Mouse (Mus musculus): ENCODE data around the gene Exoc3l4. TPM values are rescaled to one million over a fixed set of nuclear protein-coding genes. Genes with fewer than 3 reads are reported as not detected.

Exoc3l4 gene
- polyA plus RNA-seq, 1 experiment from 2014 or later = 25.9 TPM

GRCm38 (mm10) chr12:111375559-111375958, 41.3 kb upstream of the Exoc3l4 start:
- ATAC-seq (replicated peaks; ENCODE audit: low FRiP score, low read depth) (no peak), DNase-seq (ENCODE audit: low spot score) (no peak)
- Histone ChIP-seq H3K27me3 (ENCODE audit: insufficient read depth, low read length) (no peaks in the 10 kb centered on the region), H3K9me3 (replicated peaks; ENCODE audit: low read length) (no peaks in the 10 kb centered on the region), H3K4me3 (replicated peaks; ENCODE audit: low read depth, low read length) (peak overlapping the region; percentile 89), H3K27ac (peak overlapping the region; percentile 69), H3K36me3 (ENCODE audit: insufficient read depth, low read length) (no peaks in the 10 kb centered on the region), H3K4me1 (replicated peaks; ENCODE audit: insufficient read depth, low read length) (peaks cover 13% of the 10 kb centered on the region; the same call in 1 of the 2 replicates), H3K9ac (ENCODE audit: low read depth, low read length) (peak overlapping the region; percentile 90), H3K4me2 (ENCODE audit: low read length) (peak overlapping the region; percentile 88)
- WGBS = 29% methylated on average over 12 of the region's 12 CpGs
- no peak for TF ChIP-seq CTCF (IDR thresholded peaks at IDR 0.05; ENCODE audit: low read depth)

- H3K9me3 ChIP-seq (replicated peaks; ENCODE audit: low read length) = no peaks in the 10 kb centered on the region
- no peak for ATAC-seq (replicated peaks; ENCODE audit: low FRiP score, low read depth)
- H3K9ac ChIP-seq (ENCODE audit: low read depth, low read length) = peak overlapping the region; percentile 90
- H3K4me1 ChIP-seq (replicated peaks; ENCODE audit: insufficient read depth, low read length) = peaks cover 10% of the 10 kb centered on the region; the same call in 1 of the 2 replicates
- H3K36me3 ChIP-seq (ENCODE audit: insufficient read depth, low read length) = no peaks in the 10 kb centered on the region
- peak overlapping the region; percentile 96 for H3K27ac ChIP-seq
- peak overlapping the region; percentile 88 for H3K4me2 ChIP-seq (ENCODE audit: low read length)
- peak overlapping the region; percentile 89 for H3K4me3 ChIP-seq (replicated peaks; ENCODE audit: low read depth, low read length)
- TF ChIP-seq CTCF (IDR thresholded peaks at IDR 0.05; ENCODE audit: low read depth) = no peak
- WGBS = 4% methylated on average over 6 of the region's 6 CpGs
- H3K27me3 ChIP-seq (ENCODE audit: insufficient read depth, low read length) = no peaks in the 10 kb centered on the region
- DNase-seq (ENCODE audit: low spot score) = peak; percentile 45
These were observed 40.8 kb upstream of the Exoc3l4 start for GRCm38 (mm10) chr12:111376053-111376452.

- Histone ChIP-seq H3K27me3 (ENCODE audit: insufficient read depth, low read length) (no peaks in the 10 kb centered on the region), H3K4me1 (replicated peaks; ENCODE audit: insufficient read depth, low read length) (peaks cover 10% of the 10 kb centered on the region; the same call in 1 of the 2 replicates), H3K9ac (ENCODE audit: low read depth, low read length) (peak overlapping the region; percentile 90), H3K9me3 (replicated peaks; ENCODE audit: low read length) (no peaks in the 10 kb centered on the region), H3K4me2 (ENCODE audit: low read length) (peak overlapping the region; percentile 88), H3K4me3 (replicated peaks; ENCODE audit: low read depth, low read length) (peak overlapping the region; percentile 89), H3K36me3 (ENCODE audit: insufficient read depth, low read length) (no peaks in the 10 kb centered on the region), H3K27ac (peak overlapping the region; percentile 96)
- 0 out of 2 replicates have a peak, but pooled peaks have one; percentile 1 for TF ChIP-seq CTCF (IDR thresholded peaks at IDR 0.05; ENCODE audit: low read depth)
- 3% methylated on average over 42 of the region's 49 CpGs for WGBS
- DNase-seq (ENCODE audit: low spot score) (peak; percentile 81), ATAC-seq (replicated peaks; ENCODE audit: low FRiP score, low read depth) (peak; percentile 7)
These were observed 39.9 kb upstream of the Exoc3l4 start for GRCm38 (mm10) chr12:111376826-111377331.

- Histone ChIP-seq H3K4me1 (replicated peaks; ENCODE audit: insufficient read depth, low read length) (peaks cover 10% of the 10 kb centered on the region; the same call in 1 of the 2 replicates), H3K27ac (peak within 1 kb of the TSS; percentile 96), H3K4me2 (ENCODE audit: low read length) (peak within 1 kb of the TSS; percentile 88), H3K9me3 (replicated peaks; ENCODE audit: low read length) (no peaks in the 10 kb centered on the region), H3K9ac (ENCODE audit: low read depth, low read length) (peak within 1 kb of the TSS; percentile 90), H3K27me3 (ENCODE audit: insufficient read depth, low read length) (no peaks in the 10 kb centered on the region), H3K4me3 (replicated peaks; ENCODE audit: low read depth, low read length) (peak within 1 kb of the TSS; percentile 89), H3K36me3 (ENCODE audit: insufficient read depth, low read length) (no peaks in the 10 kb centered on the region)
- under 1% methylated on average over 81 of the region's 94 CpGs for WGBS
- no peak for TF ChIP-seq CTCF (IDR thresholded peaks at IDR 0.05; ENCODE audit: low read depth)
- ATAC-seq (replicated peaks; ENCODE audit: low FRiP score, low read depth) = peak; percentile 93
- peak; percentile 96 for DNase-seq (ENCODE audit: low spot score)
These were observed 39.3 kb upstream of the Exoc3l4 start, which contains the start of gene Cdc42bpb for GRCm38 (mm10) chr12:111377376-111377973. Gene Cdc42bpb, minus strand, starts transcription at chr12:111377718.

- no peaks in the 10 kb centered on the region for H3K36me3 ChIP-seq (ENCODE audit: insufficient read depth, low read length)
- H3K27ac ChIP-seq = peak overlapping the region; percentile 96
- ATAC-seq (replicated peaks; ENCODE audit: low FRiP score, low read depth) = no peak
- TF ChIP-seq CTCF (IDR thresholded peaks at IDR 0.05; ENCODE audit: low read depth) = no peak
- under 1% methylated on average over 32 of the region's 32 CpGs for WGBS
- H3K9me3 ChIP-seq (replicated peaks; ENCODE audit: low read length) = no peaks in the 10 kb centered on the region
- no peaks in the 10 kb centered on the region for H3K27me3 ChIP-seq (ENCODE audit: insufficient read depth, low read length)
- peak overlapping the region; percentile 89 for H3K4me3 ChIP-seq (replicated peaks; ENCODE audit: low read depth, low read length)
- H3K4me1 ChIP-seq (replicated peaks; ENCODE audit: insufficient read depth, low read length) = peaks cover 10% of the 10 kb centered on the region; the same call in 1 of the 2 replicates
- peak overlapping the region; percentile 90 for H3K9ac ChIP-seq (ENCODE audit: low read depth, low read length)
- H3K4me2 ChIP-seq (ENCODE audit: low read length) = peak overlapping the region; percentile 88
- DNase-seq (ENCODE audit: low spot score) = peak; percentile 61
These were observed 38.8 kb upstream of the Exoc3l4 start for GRCm38 (mm10) chr12:111377986-111378490.

GRCm38 (mm10) chr12:111378812-111379211, 38.0 kb upstream of the Exoc3l4 start:
- Histone ChIP-seq H3K27me3 (ENCODE audit: insufficient read depth, low read length) (no peaks in the 10 kb centered on the region), H3K4me2 (ENCODE audit: low read length) (peak overlapping the region; percentile 88), H3K9me3 (replicated peaks; ENCODE audit: low read length) (no peaks in the 10 kb centered on the region), H3K36me3 (ENCODE audit: insufficient read depth, low read length) (no peaks in the 10 kb centered on the region), H3K9ac (ENCODE audit: low read depth, low read length) (no peak overlapping the region), H3K4me1 (replicated peaks; ENCODE audit: insufficient read depth, low read length) (peaks cover 10% of the 10 kb centered on the region; the same call in 1 of the 2 replicates), H3K27ac (no peak overlapping the region), H3K4me3 (replicated peaks; ENCODE audit: low read depth, low read length) (no peak overlapping the region; the same call in 1 of the 2 replicates)
- ATAC-seq (replicated peaks; ENCODE audit: low FRiP score, low read depth) (no peak), DNase-seq (ENCODE audit: low spot score) (no peak)
- no peak for TF ChIP-seq CTCF (IDR thresholded peaks at IDR 0.05; ENCODE audit: low read depth)
- WGBS = 76% methylated on average over 12 of the region's 12 CpGs

All from kidney, postnatal 0 days (tissue).